Mouse (Mus musculus) lung, postnatal 14 days (tissue): ENCODE measurements around the gene Ttc5.
"Not testable (repeated sequence)": the region's sequence is repeated elsewhere in the genome, so short reads cannot be mapped to it uniquely, and the experiment has no call there.

ENCODE experiments used
- DNase-seq: peaks from one replicate; pipeline ENCODE4 v3.0.0; 2021

Gene Ttc5

DNA sequence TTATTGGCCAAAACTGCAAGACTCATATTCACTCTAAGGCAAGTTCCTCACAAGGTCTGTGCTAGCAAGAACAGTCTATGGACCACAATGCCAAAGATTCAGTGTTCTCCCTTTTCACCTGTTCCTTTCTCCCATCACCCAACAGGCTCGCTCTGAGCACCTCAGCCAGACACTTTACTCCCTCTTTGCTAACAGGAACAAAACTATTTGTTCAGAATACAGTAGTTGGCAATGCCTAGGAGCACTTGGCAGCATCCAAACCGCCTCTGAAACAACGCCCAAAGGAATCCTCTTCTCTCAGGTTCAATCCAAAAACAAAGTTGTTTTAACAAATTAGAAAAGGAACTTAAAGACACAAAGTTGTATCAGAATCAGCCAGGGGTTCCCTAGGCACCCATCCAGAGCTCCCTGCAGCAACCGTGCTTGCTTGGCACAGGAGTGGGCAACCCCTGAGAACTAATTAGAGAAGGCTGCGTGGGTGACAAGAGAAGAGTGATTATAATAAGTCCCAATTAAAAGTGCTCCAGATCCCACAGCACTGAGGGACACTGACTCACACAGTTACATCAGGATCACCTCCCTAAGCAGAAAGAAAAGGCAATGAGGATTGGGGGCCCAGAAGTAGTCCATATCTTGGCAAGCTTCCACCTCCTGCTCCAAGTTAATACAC is 26.8 kb downstream of the Ttc5 start:
- no peak for DNase-seq

DNA sequence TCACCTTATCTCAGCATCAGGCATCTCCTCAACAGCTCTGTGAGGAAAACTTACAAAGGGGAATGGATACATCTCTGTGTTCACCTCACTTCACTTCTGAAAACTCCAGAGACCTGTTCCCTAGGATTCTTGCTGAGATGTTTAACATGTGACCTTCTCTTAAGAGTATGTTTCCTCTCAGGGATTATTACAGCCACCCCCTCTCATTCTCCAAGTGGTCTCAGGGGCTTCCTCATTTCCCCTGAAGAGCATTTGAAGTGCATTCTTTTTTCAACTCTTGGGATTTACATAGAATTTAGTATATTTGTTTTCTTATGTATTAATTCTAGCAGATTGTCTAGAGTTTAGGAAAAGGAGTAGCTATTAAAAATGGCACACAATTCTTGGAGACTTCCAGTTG is 40.3 kb downstream of the Ttc5 start, which contains the start of gene Olfr749:
TSS of gene Olfr749 (minus strand) at position 101 of the 400 bp plus-strand sequence.
- no peak for DNase-seq

DNA sequence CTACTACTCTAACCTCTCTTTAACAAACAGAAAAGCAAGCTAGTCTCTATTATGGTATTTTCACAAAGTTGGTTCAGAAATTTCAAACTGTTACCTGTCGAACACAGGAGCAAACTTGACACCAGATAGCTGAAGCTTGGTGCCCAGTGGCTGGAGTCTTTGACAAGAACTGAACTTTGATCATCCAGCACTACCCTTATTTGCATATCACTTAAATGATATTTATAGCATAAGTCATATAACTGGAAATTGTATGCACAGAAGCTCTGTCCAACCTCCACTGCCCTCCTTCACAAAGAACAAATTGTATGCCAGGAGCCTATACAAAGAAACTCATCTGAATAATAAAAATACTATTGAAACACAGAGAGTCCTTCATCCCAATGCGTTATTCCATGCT is 43.7 kb downstream of the Ttc5 start:
- no peak for DNase-seq

DNA sequence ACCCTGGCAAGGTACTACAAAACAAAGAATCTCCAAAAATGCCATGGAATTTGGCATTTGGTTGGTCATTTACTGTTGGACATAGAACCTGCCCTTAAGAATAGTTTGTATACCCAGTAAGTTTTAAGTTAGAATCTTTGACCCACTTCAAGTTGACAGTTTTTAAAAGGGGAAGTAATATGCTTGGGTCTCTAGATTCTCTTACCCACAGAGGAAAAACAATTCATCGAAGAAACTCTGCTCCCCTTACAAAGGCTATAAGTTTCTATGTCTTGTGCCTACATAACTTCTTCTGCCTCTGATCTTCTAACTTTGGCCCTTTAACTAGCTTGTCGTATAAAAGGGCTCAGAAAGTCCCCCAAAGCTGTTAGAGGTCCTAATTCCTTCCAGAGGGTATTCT is 45.0 kb downstream of the Ttc5 start:
- no peak for DNase-seq

DNA sequence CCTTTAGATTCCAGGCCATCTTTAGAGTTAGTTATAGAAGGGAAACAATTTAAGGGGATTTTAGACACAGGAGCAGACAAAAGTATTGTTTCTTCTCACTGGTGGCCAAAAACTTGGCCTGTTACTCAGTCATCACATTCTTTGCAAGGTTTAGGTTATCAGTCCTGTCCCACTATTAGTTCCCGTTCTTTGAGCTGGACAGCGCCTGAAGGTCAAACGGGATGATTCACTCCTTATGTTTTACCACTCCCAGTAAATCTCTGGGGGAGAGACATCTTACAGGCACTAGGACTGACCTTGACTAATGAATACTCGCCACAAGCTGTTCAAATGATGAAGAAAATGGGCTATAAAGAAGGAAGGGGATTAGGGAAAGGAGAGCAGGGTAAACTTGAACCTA is 62.9 kb downstream of the Ttc5 start:
- DNase-seq, result not testable (repeated sequence)

DNA sequence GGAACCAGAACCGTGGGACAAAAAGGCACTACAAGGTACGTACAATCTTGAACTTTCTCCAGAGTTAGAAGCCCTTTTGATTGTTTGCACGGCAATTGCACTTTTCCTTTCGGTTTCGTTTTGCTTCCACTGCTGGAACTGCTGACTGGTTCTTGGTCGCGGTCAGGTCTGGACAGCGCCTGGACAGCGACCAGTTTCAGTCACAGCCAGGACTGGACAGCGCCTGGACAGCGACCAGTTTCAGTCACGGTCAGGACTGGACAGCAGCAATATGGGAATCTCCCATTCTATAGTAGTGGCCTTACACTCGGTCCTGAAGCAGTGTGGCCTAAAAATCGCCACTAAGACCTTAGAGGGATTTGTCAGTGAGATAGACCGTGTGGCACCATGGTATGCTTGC is 65.4 kb downstream of the Ttc5 start:
- not testable (repeated sequence) for DNase-seq
